Mouse (Mus musculus) embryonic facial prominence, embryonic 15.5 days (tissue): ENCODE data around the gene Dip2b. TPM values are rescaled to one million over a fixed set of nuclear protein-coding genes. Genes with fewer than 3 reads are reported as not detected.
"Not testable (repeated sequence)": the region's sequence is repeated elsewhere in the genome, so short reads cannot be mapped to it uniquely, and the experiment has no call there.

Experiments
- ATAC-seq: fragments of 200-750 bp; cut with Nextera tagmentation; 2 replicates; pipeline ENCODE4 v1.8.0; 2017; ENCODE audit warnings: low read depth, moderate TSS enrichment; ENCODE audit not compliant: insufficient number of reproducible peaks, low FRiP score, low TSS enrichment
- H3K27ac ChIP-seq: fragments of 300-500 bp; sonication (generic); replicated peaks from 2 replicates; pipeline ENCODE4 v1.5.1; 2015; ENCODE audit warnings: mild to moderate bottlenecking, inconsistent platforms
- H3K27me3 ChIP-seq: fragments of 300-500 bp; sonication (generic); 2 replicates; pipeline ENCODE4 v1.6.1; 2015; ENCODE audit warnings: inconsistent platforms
- H3K36me3 ChIP-seq: fragments of 300-500 bp; sonication (generic); 2 replicates; pipeline ENCODE4 v1.6.1; 2015; ENCODE audit warnings: mild to moderate bottlenecking, inconsistent platforms
- H3K4me1 ChIP-seq: fragments of 300-500 bp; sonication (generic); 2 replicates; pipeline ENCODE4 v1.6.1; 2015; ENCODE audit warnings: inconsistent platforms
- H3K4me2 ChIP-seq: fragments of 300-500 bp; sonication (generic); replicated peaks from 2 replicates; pipeline ENCODE4 v1.6.1; 2015; ENCODE audit warnings: mild to moderate bottlenecking, inconsistent platforms
- H3K4me3 ChIP-seq: fragments of 300-500 bp; sonication (generic); replicated peaks from 2 replicates; pipeline ENCODE4 v1.5.1; 2015; ENCODE audit warnings: mild to moderate bottlenecking, inconsistent platforms
- H3K9ac ChIP-seq: fragments of 300-500 bp; sonication (generic); 2 replicates; pipeline ENCODE4 v1.6.1; 2015; ENCODE audit warnings: inconsistent platforms
- H3K9me3 ChIP-seq: fragments of 300-500 bp; sonication (generic); replicated peaks from 2 replicates; pipeline ENCODE4 v1.6.1; 2016; ENCODE audit warnings: inconsistent platforms
- WGBS: fragments of 180-500 bp; shearing (Covaris S2); methylation state at CpG from one replicate; pipeline ENCODE4 v1.1.7; 2015; 5-methylcytosine and 5-hydroxymethylcytosine counted together
- polyA plus RNA-seq: library from polyadenylated mRNA; unstranded; fragments of >200 nt; fragmentation: Nextera tagmentation; extraction: Ambion mirVana; gene quantifications from 2 replicates; pipeline ENCODE4 v1.2.1, GENCODE M21; 2015

The Dip2b gene
- polyA plus RNA-seq, 1 experiment from 2014 or later: 11.2 TPM

GRCm38 (mm10) chr15:100248665-100249433, 210.4 kb downstream of the Dip2b start:
- H3K4me1 ChIP-seq: no peaks in the 10 kb centered on the region
- ATAC-seq: no peak
- no peak overlapping the region for H3K9ac ChIP-seq
- H3K27me3 ChIP-seq: no peaks in the 10 kb centered on the region
- H3K36me3 ChIP-seq: peaks cover 93% of the 10 kb centered on the region
- H3K9me3 ChIP-seq: no peaks in the 10 kb centered on the region
- WGBS: 93% methylated on average over 6 of the region's 6 CpGs
- H3K4me3 ChIP-seq: no peak overlapping the region
- no peak overlapping the region for H3K27ac ChIP-seq
- no peak overlapping the region for H3K4me2 ChIP-seq

- Histone ChIP-seq H3K9me3 (no peaks in the 10 kb centered on the region), H3K4me1 (no peaks in the 10 kb centered on the region), H3K4me3 (no peak overlapping the region), H3K27me3 (no peaks in the 10 kb centered on the region), H3K9ac (no peak overlapping the region), H3K4me2 (no peak overlapping the region), H3K27ac (no peak overlapping the region), H3K36me3 (peaks cover 97% of the 10 kb centered on the region)
- WGBS: 86% methylated on average over 6 of the region's 6 CpGs
- ATAC-seq: no peak
These were observed 212.8 kb downstream of the Dip2b start for GRCm38 (mm10) chr15:100251153-100251780.

DNA sequence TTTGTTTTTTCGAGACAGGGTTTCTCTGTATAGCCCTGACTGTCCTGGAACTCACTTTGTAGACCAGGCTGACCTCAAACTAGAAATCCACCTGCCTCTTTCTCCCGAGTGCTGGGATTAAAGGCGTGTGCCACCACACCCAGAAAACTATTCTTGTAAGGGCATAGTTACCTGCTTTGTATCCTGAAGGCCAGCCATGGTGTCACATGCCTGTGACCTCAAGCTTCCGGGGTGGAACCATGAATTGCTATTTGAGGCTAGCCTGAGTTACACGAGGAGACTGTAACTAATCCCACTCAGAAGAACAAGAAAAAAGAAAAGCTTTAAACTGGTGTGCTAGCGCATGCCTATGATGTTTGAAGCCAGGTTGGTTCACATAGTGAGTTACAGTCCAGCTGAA, 217.9 kb downstream of the Dip2b start:
- no peak for ATAC-seq
- H3K36me3 ChIP-seq: peaks cover 81% of the 10 kb centered on the region
- no peak overlapping the region for H3K4me2 ChIP-seq
- H3K4me1 ChIP-seq: no peaks in the 10 kb centered on the region
- WGBS: 84% methylated on average over 6 of the region's 6 CpGs
- H3K9me3 ChIP-seq: no peaks in the 10 kb centered on the region
- H3K4me3 ChIP-seq: no peak overlapping the region
- no peaks in the 10 kb centered on the region for H3K27me3 ChIP-seq
- H3K9ac ChIP-seq: no peak overlapping the region
- no peak overlapping the region for H3K27ac ChIP-seq

DNA sequence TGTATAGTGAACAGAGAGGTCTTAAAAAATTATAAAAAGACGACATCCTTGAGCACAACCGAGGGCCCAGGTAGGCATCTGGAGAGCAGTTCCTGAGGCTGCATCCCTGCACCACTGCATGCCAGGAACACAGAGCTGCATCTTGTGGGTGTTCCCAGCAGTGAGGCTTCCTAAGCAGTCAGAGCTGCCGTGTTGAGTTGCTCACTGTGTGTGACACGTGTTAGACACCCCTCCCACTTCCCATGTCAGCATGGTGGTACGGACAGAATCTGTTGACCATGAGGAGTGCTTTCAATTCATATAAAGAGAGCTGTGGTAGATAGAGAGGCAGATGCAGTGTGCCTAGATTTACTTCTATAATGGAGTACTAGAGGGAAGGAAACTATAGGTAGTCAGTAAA, 218.8 kb downstream of the Dip2b start:
- no peaks in the 10 kb centered on the region for H3K9me3 ChIP-seq
- 88% methylated on average over 5 of the region's 5 CpGs for WGBS
- no peak overlapping the region for H3K4me3 ChIP-seq
- H3K9ac ChIP-seq: no peak overlapping the region
- no peaks in the 10 kb centered on the region for H3K4me1 ChIP-seq
- H3K36me3 ChIP-seq: peaks cover 75% of the 10 kb centered on the region
- H3K27me3 ChIP-seq: no peaks in the 10 kb centered on the region
- ATAC-seq: no peak
- H3K27ac ChIP-seq: no peak overlapping the region
- H3K4me2 ChIP-seq: no peak overlapping the region

DNA sequence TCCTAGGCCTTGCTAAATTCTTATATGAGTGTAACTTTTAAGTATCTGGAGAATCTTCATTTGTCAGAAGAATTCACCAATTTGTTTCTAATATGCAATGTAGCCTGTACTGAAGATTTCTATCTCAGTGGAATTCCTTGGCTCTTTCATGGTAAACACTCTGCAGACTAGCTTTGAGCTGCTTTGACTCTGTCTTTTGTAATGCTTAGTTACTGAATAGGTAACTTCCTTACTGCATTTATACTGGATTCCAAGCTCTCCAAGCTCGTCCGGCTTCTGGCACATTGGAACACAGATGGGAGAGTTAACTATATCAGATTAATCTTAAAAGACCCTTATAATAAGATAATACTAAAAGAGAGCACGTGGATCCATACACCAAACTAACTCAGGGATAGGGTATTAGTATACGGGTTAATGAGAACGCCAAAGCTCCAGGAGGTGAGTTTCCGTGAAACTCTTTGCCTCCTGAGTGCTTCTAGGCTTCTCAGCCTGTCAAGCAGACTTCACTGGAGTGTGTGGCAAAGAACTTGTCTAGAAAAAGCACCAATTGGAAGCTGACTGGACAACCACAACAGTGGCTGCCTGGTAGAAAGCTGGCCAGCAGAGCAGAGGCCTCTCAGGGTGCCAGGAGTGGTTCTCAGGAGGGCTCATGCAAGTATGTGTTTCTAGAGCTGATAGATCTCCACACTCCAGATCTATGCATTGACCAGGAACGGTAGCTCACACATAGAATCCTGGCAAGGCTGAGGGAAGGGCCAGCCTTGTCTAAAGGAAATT, 220.4 kb downstream of the Dip2b start:
- H3K27ac ChIP-seq: no peak overlapping the region
- H3K4me1 ChIP-seq: no peaks in the 10 kb centered on the region
- no peaks in the 10 kb centered on the region for H3K27me3 ChIP-seq
- peaks cover 62% of the 10 kb centered on the region for H3K36me3 ChIP-seq
- H3K4me2 ChIP-seq: no peak overlapping the region
- no peak for ATAC-seq
- H3K4me3 ChIP-seq: no peak overlapping the region
- no peaks in the 10 kb centered on the region for H3K9me3 ChIP-seq
- WGBS: 92% methylated on average over 7 of the region's 7 CpGs
- H3K9ac ChIP-seq: no peak overlapping the region

DNA sequence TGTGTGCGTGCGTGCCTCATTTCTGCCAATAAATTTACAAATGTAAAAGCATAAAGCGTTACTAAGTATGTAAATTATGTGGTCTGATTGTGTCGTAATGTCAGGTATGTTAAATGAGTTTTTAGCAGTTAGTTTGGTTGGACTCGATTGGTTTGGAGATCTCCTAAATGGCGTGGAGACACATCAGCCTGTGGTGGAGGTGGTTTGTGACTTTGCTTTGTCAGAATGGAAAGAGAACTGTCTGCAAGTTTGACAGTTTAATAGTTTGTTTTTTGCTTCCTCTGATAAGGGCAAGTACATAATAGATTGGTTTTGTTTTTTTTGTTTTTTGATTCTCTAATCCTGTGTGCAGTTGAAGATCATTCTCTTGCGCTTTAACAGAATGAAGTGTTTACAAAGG, 221.9 kb downstream of the Dip2b start:
- H3K4me3 ChIP-seq, H3K4me1 ChIP-seq, ATAC-seq, H3K4me2 ChIP-seq, H3K9me3 ChIP-seq, H3K27me3 ChIP-seq, H3K27ac ChIP-seq, H3K9ac ChIP-seq: not testable (repeated sequence)
- 89% methylated on average over 7 of the region's 7 CpGs for WGBS
- H3K36me3 ChIP-seq: peaks cover 46% of the 10 kb centered on the region

DNA sequence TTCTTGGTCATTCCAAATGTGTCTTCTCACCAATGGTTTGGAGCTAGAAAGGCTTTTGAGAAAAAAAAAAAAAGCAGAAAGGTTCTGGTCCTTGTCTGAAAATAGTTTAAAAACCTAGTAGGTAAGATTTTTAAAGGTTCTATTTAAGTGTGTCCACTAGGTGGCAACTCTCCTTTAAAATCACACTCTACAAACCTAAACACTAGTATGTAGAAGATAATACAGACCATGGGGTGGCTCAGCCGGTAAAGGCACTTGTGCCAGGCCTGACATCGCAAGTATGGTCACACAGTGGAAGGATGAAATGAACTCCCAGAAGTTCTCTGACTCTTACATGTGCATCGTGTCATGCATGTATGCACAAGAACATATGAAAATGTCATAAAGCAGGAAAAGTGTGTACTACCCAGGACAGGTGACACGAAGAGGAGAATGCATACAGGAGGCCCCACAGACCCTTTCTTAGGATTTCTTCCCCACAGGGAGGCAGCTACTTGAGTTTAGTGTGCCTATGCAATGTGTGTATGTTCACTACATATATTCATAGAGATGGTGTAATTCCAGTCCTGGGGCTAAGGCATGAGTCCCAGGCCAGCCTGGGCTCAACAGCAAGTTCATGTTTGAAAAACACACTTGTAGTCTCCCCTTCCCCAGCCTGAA, 224.9 kb downstream of the Dip2b start:
- no peak overlapping the region for H3K4me3 ChIP-seq
- H3K27ac ChIP-seq: no peak overlapping the region
- no peaks in the 10 kb centered on the region for H3K9me3 ChIP-seq
- H3K4me2 ChIP-seq: no peak overlapping the region
- 24% methylated on average over 4 of the region's 4 CpGs for WGBS
- no peak for ATAC-seq
- H3K4me1 ChIP-seq: no peaks in the 10 kb centered on the region
- peaks cover 19% of the 10 kb centered on the region for H3K36me3 ChIP-seq
- no peaks in the 10 kb centered on the region for H3K27me3 ChIP-seq
- no peak overlapping the region for H3K9ac ChIP-seq

GRCm38 (mm10) chr15:100265586-100266325, 227.3 kb downstream of the Dip2b start:
- no peak for ATAC-seq
- Histone ChIP-seq H3K4me2 (no peak overlapping the region), H3K9me3 (no peaks in the 10 kb centered on the region), H3K4me1 (no peaks in the 10 kb centered on the region), H3K27me3 (no peaks in the 10 kb centered on the region), H3K27ac (no peak overlapping the region), H3K4me3 (no peak overlapping the region), H3K36me3 (peaks cover 7% of the 10 kb centered on the region; the same call in 1 of the 2 replicates), H3K9ac (no peak overlapping the region)
- 71% methylated on average over 4 of the region's 5 CpGs for WGBS

DNA sequence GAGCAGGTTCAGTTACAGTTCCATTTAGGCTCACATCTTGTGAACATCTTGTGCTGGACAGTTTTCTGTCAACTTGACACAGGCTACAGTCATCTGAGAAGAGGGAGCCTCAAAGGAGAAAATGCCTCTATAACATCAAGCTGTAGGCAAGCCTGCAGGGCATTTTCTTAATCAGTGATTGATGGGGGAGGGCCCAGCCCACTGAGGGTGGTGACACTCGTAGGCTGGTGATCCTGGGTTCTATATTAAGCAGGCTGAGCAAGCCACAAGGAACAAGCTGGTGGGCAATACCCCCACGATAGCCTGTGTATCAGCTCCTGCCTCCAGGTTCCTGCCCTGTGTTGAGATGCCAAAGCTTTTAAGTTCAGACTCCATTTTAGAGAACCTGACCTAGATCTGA, 230.5 kb downstream of the Dip2b start:
- no peaks in the 10 kb centered on the region for H3K36me3 ChIP-seq
- H3K4me3 ChIP-seq: no peak overlapping the region
- no peak overlapping the region for H3K27ac ChIP-seq
- no peak overlapping the region for H3K9ac ChIP-seq
- no peaks in the 10 kb centered on the region for H3K9me3 ChIP-seq
- 58% methylated on average over 2 of the region's 2 CpGs for WGBS
- H3K4me1 ChIP-seq: no peaks in the 10 kb centered on the region
- no peak overlapping the region for H3K4me2 ChIP-seq
- no peaks in the 10 kb centered on the region for H3K27me3 ChIP-seq
- ATAC-seq: no peak
